Mouse (Mus musculus) erythroblast, embryonic 14.5 days (primary cell): ENCODE data around the gene Gfod1.

Experiments
- GATA1 ChIP-seq: IDR thresholded peaks from 2 replicates; pipeline ENCODE4 v1.6.1; 2012; ENCODE audit warnings: low read length, inconsistent platforms, mixed read lengths
- TAL1 ChIP-seq: IDR thresholded peaks from 3 replicates; pipeline ENCODE4 v1.6.1; 2012; ENCODE audit warnings: low read length, inconsistent platforms, mixed read lengths

GRCm38 (mm10) chr13:43236630-43237029 is 67.3 kb downstream of the Gfod1 start:
- no peak for TF ChIP-seq GATA1
- TF ChIP-seq TAL1, result no peak
